Mouse (Mus musculus): Measurements from ENCODE around the gene Med12l. TPM values are rescaled to one million over a fixed set of nuclear protein-coding genes. Genes with fewer than 3 reads are reported as not detected.
A peak's percentile ranks its signal among the peaks of the same experiment; 100 is the strongest.

The Med12l gene
- polyA plus RNA-seq, 1 experiment from 2014 or later, result 6.6 TPM

DNA sequence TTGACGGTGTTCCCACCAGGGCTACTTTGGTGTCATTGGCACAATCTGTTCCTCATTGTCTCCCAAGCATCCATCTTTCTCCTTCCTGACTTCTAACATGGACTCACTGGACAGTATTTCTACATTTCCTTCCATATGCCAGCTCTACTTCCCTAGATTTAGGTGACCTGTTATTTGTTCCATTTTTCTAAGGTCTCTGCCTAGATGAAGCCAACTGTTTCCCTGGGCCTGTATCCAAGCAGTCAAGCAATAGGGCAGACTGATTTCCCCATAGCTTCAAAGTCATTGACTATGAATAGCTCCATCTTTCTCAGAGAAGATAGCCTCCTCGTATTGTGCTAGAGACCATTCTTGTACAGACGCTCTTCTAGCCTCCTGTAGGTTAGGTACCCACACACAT lies 12.0 kb upstream of the Med12l start:
- no peak overlapping the region for H3K4me3 ChIP-seq (replicated peaks)
- WGBS, result 89% methylated on average over 3 of the region's 3 CpGs
- H3K27ac ChIP-seq, result no peak overlapping the region
- peaks cover 4% of the 10 kb centered on the region; the same call in 1 of the 2 replicates for H3K4me1 ChIP-seq
- H3K9me3 ChIP-seq, result no peaks in the 10 kb centered on the region
- no peaks in the 10 kb centered on the region for H3K36me3 ChIP-seq (replicated peaks)
- no peak for ATAC-seq (ENCODE audit: low FRiP score)
- H3K27me3 ChIP-seq, result no peaks in the 10 kb centered on the region
- H3K9ac ChIP-seq, result no peak overlapping the region
- no peak overlapping the region for H3K4me2 ChIP-seq

DNA sequence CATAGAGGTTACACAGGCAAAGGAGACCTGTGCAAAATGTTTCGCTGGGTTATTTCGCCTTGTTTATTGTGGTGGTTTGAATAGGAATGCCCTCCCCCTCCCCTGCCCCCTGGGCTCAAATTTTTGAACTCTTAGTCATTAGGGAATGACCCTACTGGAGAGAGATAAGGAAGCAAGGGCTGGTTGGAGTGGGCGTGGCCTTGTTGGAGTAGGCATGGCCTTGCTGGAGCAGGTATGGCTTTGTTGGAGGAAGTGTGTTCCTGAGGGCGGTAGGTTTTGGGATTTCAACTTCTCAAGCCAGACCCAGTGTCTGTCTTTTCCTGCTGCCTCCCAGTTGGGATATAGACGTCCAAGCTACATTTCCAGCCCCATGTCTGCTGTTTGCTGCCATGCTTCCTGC lies 1.9 kb upstream of the Med12l start:
- no peaks in the 10 kb centered on the region for H3K9me3 ChIP-seq
- no peak overlapping the region for H3K4me2 ChIP-seq
- peaks cover 13% of the 10 kb centered on the region; the same call in 1 of the 2 replicates for H3K27me3 ChIP-seq
- H3K9ac ChIP-seq, result no peak overlapping the region
- 75% methylated on average over 5 of the region's 5 CpGs for WGBS
- H3K27ac ChIP-seq, result no peak overlapping the region
- ATAC-seq (ENCODE audit: low FRiP score), result no peak
- H3K4me3 ChIP-seq (replicated peaks), result no peak overlapping the region
- no peaks in the 10 kb centered on the region for H3K36me3 ChIP-seq (replicated peaks)
- peaks cover 9% of the 10 kb centered on the region for H3K4me1 ChIP-seq

- WGBS, result under 1% methylated on average over 77 of the region's 83 CpGs
- H3K27me3 ChIP-seq, result peaks cover 17% of the 10 kb centered on the region; the same call in 1 of the 2 replicates
Measured at GRCm38 (mm10) chr3:59005996-59006730, 538 bp downstream of the Med12l start.

DNA sequence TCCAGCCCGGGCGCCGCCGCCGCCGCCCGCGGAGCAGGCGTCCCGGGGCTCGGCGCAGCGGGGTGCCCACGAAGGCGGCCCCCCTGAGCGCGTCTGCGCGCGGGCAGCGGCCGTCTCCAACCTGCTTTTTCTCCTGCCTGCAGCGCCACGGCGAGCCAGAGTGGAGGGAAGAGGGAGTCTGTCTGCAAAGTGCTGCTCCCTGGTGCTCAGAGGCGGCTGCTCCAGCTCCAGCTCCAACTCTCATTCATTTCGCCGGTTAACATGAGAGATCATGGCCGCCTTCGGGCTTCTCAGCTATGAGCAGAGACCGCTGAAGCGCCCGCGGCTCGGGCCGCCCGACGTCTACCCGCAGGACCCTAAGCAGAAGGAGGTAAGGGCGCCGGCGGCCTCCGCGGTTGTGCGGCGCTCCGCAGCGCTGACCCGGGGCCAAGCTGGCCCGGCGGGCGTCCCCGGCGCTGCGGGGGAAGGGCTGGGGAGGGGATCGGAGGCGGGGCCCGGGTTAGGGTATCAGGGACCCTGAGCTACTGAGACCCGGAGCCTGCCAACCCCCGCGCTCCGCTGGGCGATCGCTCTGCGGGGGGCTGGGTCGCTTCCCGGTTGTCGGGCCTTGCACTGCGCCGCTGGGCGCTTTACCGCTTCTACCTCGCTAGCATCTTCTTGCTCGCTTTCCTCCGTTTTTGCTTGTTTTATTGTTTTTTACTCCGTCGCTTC lies 1.3 kb downstream of the Med12l start:
- Histone ChIP-seq H3K36me3 (replicated peaks) (no peaks in the 10 kb centered on the region), H3K27me3 (peaks cover 17% of the 10 kb centered on the region; the same call in 1 of the 2 replicates), H3K27ac (peak overlapping the region; percentile 96), H3K4me1 (peaks cover 9% of the 10 kb centered on the region), H3K4me2 (peak overlapping the region; percentile 96), H3K9me3 (no peaks in the 10 kb centered on the region), H3K4me3 (replicated peaks) (peak overlapping the region; percentile 85), H3K9ac (peak overlapping the region; percentile 82)
- peak; percentile 86 for ATAC-seq (ENCODE audit: low FRiP score)
- under 1% methylated on average over 76 of the region's 77 CpGs for WGBS

More at GRCm38 (mm10) chr3:59005996-59006730, 538 bp downstream of the Med12l start:
- Histone ChIP-seq H3K4me2 (peak overlapping the region; percentile 96), H3K4me1 (peaks cover 9% of the 10 kb centered on the region), H3K27ac (peak overlapping the region; percentile 96), H3K9ac (peak overlapping the region; percentile 82), H3K9me3 (no peaks in the 10 kb centered on the region), H3K4me3 (replicated peaks) (peak overlapping the region; percentile 85), H3K36me3 (replicated peaks) (no peaks in the 10 kb centered on the region)
- peak; percentile 77 for ATAC-seq (ENCODE audit: low FRiP score)

DNA sequence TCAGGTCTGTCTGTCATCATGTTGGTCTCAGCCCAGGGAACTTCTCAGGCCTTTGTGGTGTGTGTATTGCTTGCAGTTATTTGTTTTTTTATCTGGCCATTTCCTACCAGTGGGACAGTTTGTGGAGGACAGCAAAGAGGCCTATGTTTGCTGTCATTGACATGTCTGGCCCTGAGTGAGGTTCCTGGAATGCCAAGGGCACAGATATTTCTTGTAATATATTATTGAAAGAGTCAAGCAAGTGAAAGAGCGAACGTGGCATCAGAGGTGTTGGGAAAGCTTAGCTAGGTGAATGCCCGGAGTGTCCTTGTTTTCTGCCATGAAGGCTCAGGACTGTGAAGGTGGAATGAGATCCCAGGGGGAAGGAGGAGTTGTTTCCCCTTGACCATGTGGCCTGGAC lies 4.7 kb downstream of the Med12l start:
- H3K4me2 ChIP-seq, result no peak overlapping the region
- no peak overlapping the region for H3K27ac ChIP-seq
- no peaks in the 10 kb centered on the region for H3K36me3 ChIP-seq (replicated peaks)
- no peaks in the 10 kb centered on the region for H3K9me3 ChIP-seq
- H3K4me1 ChIP-seq, result peaks cover 2% of the 10 kb centered on the region; the same call in 1 of the 2 replicates
- ATAC-seq (ENCODE audit: low FRiP score), result no peak
- 0 out of 2 replicates have a peak, but pooled peaks cover 13% of the 10 kb centered on the region for H3K27me3 ChIP-seq
- WGBS, result 91% methylated on average over 3 of the region's 3 CpGs
- H3K9ac ChIP-seq, result no peak overlapping the region
- no peak overlapping the region for H3K4me3 ChIP-seq (replicated peaks)

DNA sequence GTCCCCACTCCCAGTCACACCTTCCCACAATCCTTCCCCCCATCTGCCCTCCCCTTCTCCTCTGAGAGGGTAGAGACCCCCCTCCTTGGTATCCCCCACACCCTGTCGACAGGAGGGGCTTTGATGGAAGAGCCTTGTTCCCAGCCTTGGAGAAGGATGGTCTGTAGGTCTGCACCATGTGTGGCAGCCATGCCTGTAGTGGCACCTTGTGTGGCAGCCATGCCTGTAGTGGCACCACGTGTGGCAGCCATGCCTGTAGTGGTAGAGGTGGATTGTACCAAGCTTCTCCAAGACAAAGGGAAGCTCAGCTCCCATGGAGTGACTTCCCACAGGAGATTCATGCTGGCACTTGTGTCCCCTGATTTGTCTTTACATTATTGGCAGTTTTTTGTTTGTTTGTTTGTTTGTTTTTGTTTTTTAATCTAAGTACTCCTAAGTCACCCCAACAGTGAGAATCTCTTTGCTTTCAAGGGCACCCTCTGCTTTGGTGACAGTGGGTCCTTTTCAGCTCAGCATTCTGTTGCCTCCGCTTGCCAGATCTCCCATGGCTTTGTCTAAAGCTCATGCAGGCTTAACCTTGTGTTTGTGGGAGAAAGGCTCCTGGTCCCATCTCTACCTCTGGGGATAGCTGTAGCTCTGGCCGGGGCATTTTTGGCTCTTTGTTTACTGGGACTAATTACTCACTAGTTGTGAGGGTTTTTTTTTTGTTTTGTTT lies 10.2 kb downstream of the Med12l start:
- 79% methylated on average over 4 of the region's 4 CpGs for WGBS
- H3K36me3 ChIP-seq (replicated peaks), result no peaks in the 10 kb centered on the region

GRCm38 (mm10) chr3:59016501-59016900 lies 10.9 kb downstream of the Med12l start:
- H3K27ac ChIP-seq, result no peak overlapping the region
- H3K36me3 ChIP-seq (replicated peaks), result no peaks in the 10 kb centered on the region
- no peak overlapping the region for H3K4me2 ChIP-seq
- ATAC-seq (ENCODE audit: low FRiP score), result no peak
- peaks cover 4% of the 10 kb centered on the region for H3K4me1 ChIP-seq
- 92% methylated on average over 9 of the region's 9 CpGs for WGBS
- no peaks in the 10 kb centered on the region for H3K9me3 ChIP-seq
- H3K9ac ChIP-seq, result no peak overlapping the region
- no peak overlapping the region for H3K4me3 ChIP-seq (replicated peaks)
- H3K27me3 ChIP-seq, result no peaks in the 10 kb centered on the region

More for the DNA sequence above, 10.2 kb downstream of the Med12l start:
- no peak overlapping the region for H3K4me3 ChIP-seq (replicated peaks)
- H3K9me3 ChIP-seq, result no peaks in the 10 kb centered on the region
- no peak overlapping the region for H3K4me2 ChIP-seq
- H3K27ac ChIP-seq, result no peak overlapping the region
- no peaks in the 10 kb centered on the region for H3K4me1 ChIP-seq
- no peak overlapping the region for H3K9ac ChIP-seq
- H3K27me3 ChIP-seq, result no peaks in the 10 kb centered on the region
- ATAC-seq (ENCODE audit: low FRiP score), result 0 out of 2 replicates have a peak, but pooled peaks have one; percentile 27

GRCm38 (mm10) chr3:59021236-59021635 lies 15.6 kb downstream of the Med12l start:
- H3K4me2 ChIP-seq, result no peak overlapping the region
- peaks cover 8% of the 10 kb centered on the region for H3K4me1 ChIP-seq
- peak; percentile 45; the same call in 1 of the 2 replicates for ATAC-seq (ENCODE audit: low FRiP score)
- H3K9ac ChIP-seq, result no peak overlapping the region
- H3K27me3 ChIP-seq, result no peaks in the 10 kb centered on the region
- 54% methylated on average over 8 of the region's 8 CpGs for WGBS
- no peaks in the 10 kb centered on the region for H3K36me3 ChIP-seq (replicated peaks)
- H3K4me3 ChIP-seq (replicated peaks), result no peak overlapping the region
- no peak overlapping the region for H3K27ac ChIP-seq
- H3K9me3 ChIP-seq, result no peaks in the 10 kb centered on the region

GRCm38 (mm10) chr3:59022251-59022650 lies 16.6 kb downstream of the Med12l start:
- Histone ChIP-seq H3K9ac (no peak overlapping the region), H3K9me3 (no peaks in the 10 kb centered on the region), H3K27me3 (no peaks in the 10 kb centered on the region), H3K4me3 (replicated peaks) (no peak overlapping the region), H3K36me3 (replicated peaks) (no peaks in the 10 kb centered on the region), H3K4me1 (peaks cover 8% of the 10 kb centered on the region), H3K27ac (no peak overlapping the region), H3K4me2 (no peak overlapping the region)
- WGBS, result 66% methylated on average over 2 of the region's 2 CpGs
- ATAC-seq (ENCODE audit: low FRiP score), result no peak

GRCm38 (mm10) chr3:59022971-59023370 lies 17.3 kb downstream of the Med12l start:
- Histone ChIP-seq H3K9me3 (no peaks in the 10 kb centered on the region), H3K9ac (no peak overlapping the region), H3K36me3 (replicated peaks) (no peaks in the 10 kb centered on the region), H3K27me3 (no peaks in the 10 kb centered on the region), H3K4me1 (peaks cover 8% of the 10 kb centered on the region), H3K4me3 (replicated peaks) (no peak overlapping the region), H3K27ac (no peak overlapping the region), H3K4me2 (no peak overlapping the region)
- no peak for ATAC-seq (ENCODE audit: low FRiP score)
- 94% methylated on average over 14 of the region's 14 CpGs for WGBS

GRCm38 (mm10) chr3:59024531-59025192 lies 19.0 kb downstream of the Med12l start:
- ATAC-seq (ENCODE audit: low FRiP score), result no peak
- Histone ChIP-seq H3K4me1 (peaks cover 8% of the 10 kb centered on the region), H3K9me3 (no peaks in the 10 kb centered on the region), H3K27ac (no peak overlapping the region), H3K4me2 (no peak overlapping the region), H3K27me3 (no peaks in the 10 kb centered on the region), H3K36me3 (replicated peaks) (no peaks in the 10 kb centered on the region), H3K4me3 (replicated peaks) (no peak overlapping the region), H3K9ac (no peak overlapping the region)
- 76% methylated on average over 14 of the region's 14 CpGs for WGBS

GRCm38 (mm10) chr3:59025193-59025535 lies 19.5 kb downstream of the Med12l start:
- no peak overlapping the region for H3K9ac ChIP-seq
- ATAC-seq (ENCODE audit: low FRiP score), result no peak
- no peak overlapping the region for H3K4me3 ChIP-seq (replicated peaks)
- no peak overlapping the region for H3K27ac ChIP-seq
- WGBS, result 71% methylated on average over 4 of the region's 4 CpGs
- no peaks in the 10 kb centered on the region for H3K9me3 ChIP-seq
- no peaks in the 10 kb centered on the region for H3K36me3 ChIP-seq (replicated peaks)
- H3K4me2 ChIP-seq, result no peak overlapping the region
- peaks cover 8% of the 10 kb centered on the region for H3K4me1 ChIP-seq
- no peaks in the 10 kb centered on the region for H3K27me3 ChIP-seq

Measured in forebrain, embryonic 12.5 days (tissue).